ENCODE assay signal across 8 mouse cellular contexts in genomic region chr6:120188376-120189235, GRCm38 (mm10).
DNase-seq lines count a peak whose midpoint lies in the region; ATAC-seq and TF ChIP-seq lines count a peak whose summit lies in the region.

No protein-coding gene starts in this region.

- H3K27ac ChIP-seq in kidney, postnatal 0 days: no peak overlapping the region
- H3K27ac ChIP-seq in embryonic facial prominence, embryonic 15.5 days (replicated peaks): peak overlapping the region; percentile 45; the same call in 1 of the 2 replicates
- 0 out of 2 replicates have a peak overlapping the region, but pooled peaks have one; percentile 14 for H3K27ac ChIP-seq in liver, embryonic 15.5 days (replicated peaks)

- H3K27me3 ChIP-seq in kidney, postnatal 0 days (ENCODE audit: insufficient read depth, low read length): no peaks in the 10 kb centered on the region
- no peaks in the 10 kb centered on the region for H3K27me3 ChIP-seq in embryonic facial prominence, embryonic 15.5 days
- peaks cover 30% of the 10 kb centered on the region for H3K27me3 ChIP-seq in liver, embryonic 15.5 days

- peak; percentile 21; the same call in 1 of the 2 replicates for ATAC-seq in kidney, postnatal 0 days (replicated peaks; ENCODE audit: low FRiP score, low read depth)
- ATAC-seq in embryonic facial prominence, embryonic 15.5 days (ENCODE audit: insufficient number of reproducible peaks, low FRiP score, low TSS enrichment, low read depth): peak; percentile 56
- ATAC-seq in liver, embryonic 15.5 days (ENCODE audit: insufficient read depth): peak; percentile 30; the same call in 1 of the 2 replicates

- H3K4me1 ChIP-seq in kidney, postnatal 0 days (replicated peaks; ENCODE audit: insufficient read depth, low read length): peaks cover 6% of the 10 kb centered on the region
- H3K4me1 ChIP-seq in embryonic facial prominence, embryonic 15.5 days: peaks cover 36% of the 10 kb centered on the region
- peaks cover 79% of the 10 kb centered on the region for H3K4me1 ChIP-seq in liver, embryonic 15.5 days (replicated peaks)

- H3K9me3 ChIP-seq in kidney, postnatal 0 days (replicated peaks; ENCODE audit: low read length): no peaks in the 10 kb centered on the region
- no peaks in the 10 kb centered on the region for H3K9me3 ChIP-seq in embryonic facial prominence, embryonic 15.5 days (replicated peaks)
- no peaks in the 10 kb centered on the region for H3K9me3 ChIP-seq in liver, embryonic 15.5 days (replicated peaks)

- H3K9ac ChIP-seq in kidney, postnatal 0 days (ENCODE audit: low read depth, low read length): 0 out of 2 replicates have a peak overlapping the region, but pooled peaks have one; percentile 28
- no peak overlapping the region; the same call in 1 of the 2 replicates for H3K9ac ChIP-seq in embryonic facial prominence, embryonic 15.5 days
- H3K9ac ChIP-seq in liver, embryonic 15.5 days: peak overlapping the region; percentile 19; the same call in 1 of the 2 replicates

- H3K4me3 ChIP-seq in kidney, postnatal 0 days (replicated peaks; ENCODE audit: low read depth, low read length): no peak overlapping the region
- 0 out of 2 replicates have a peak overlapping the region, but pooled peaks have one; percentile 9 for H3K4me3 ChIP-seq in embryonic facial prominence, embryonic 15.5 days (replicated peaks)
- peak overlapping the region; percentile 33 for H3K4me3 ChIP-seq in liver, embryonic 15.5 days (replicated peaks)

- peak overlapping the region; percentile 49 for H3K4me2 ChIP-seq in kidney, postnatal 0 days (ENCODE audit: low read length)
- H3K4me2 ChIP-seq in embryonic facial prominence, embryonic 15.5 days (replicated peaks): peak overlapping the region; percentile 34
- H3K4me2 ChIP-seq in liver, embryonic 15.5 days: peak overlapping the region; percentile 62

- H3K36me3 ChIP-seq in kidney, postnatal 0 days (ENCODE audit: insufficient read depth, low read length): no peaks in the 10 kb centered on the region
- no peaks in the 10 kb centered on the region for H3K36me3 ChIP-seq in embryonic facial prominence, embryonic 15.5 days
- H3K36me3 ChIP-seq in liver, embryonic 15.5 days (replicated peaks): no peaks in the 10 kb centered on the region

- intact Hi-C loops in heart, postnatal 14 days (cut with DNase I): loop anchor here (5.0 kb wide), 1 partner anchor 36 kb away; no protein-coding TSS in a partner anchor
- intact Hi-C loops in left cerebral cortex, postnatal 36 days (cut with DNase I): no loop called here

- 23% methylated on average over 24 of the region's 24 CpGs for WGBS in kidney, postnatal 0 days
- 20% methylated on average over 24 of the region's 24 CpGs for WGBS in embryonic facial prominence, embryonic 15.5 days
- WGBS in liver, embryonic 15.5 days (ENCODE audit: insufficient replicate concordance): 18% methylated on average over 24 of the region's 24 CpGs

- peak; percentile 72 for DNase-seq in kidney, postnatal 0 days (ENCODE audit: low spot score)
- no peak for DNase-seq in kidney, postnatal 25 days
- peak; percentile 29 to 40 for DNase-seq in heart, postnatal 14 days
- peak; percentile 49 for DNase-seq in ovary, postnatal 14 days (ENCODE audit: low spot score)
- DNase-seq in left cerebral cortex, postnatal 36 days (ENCODE audit: low spot score in 2 of 2): no peak
- no peak for DNase-seq in cerebellum, adult 11 months

- TF ChIP-seq CTCF in kidney, postnatal 0 days (IDR thresholded peaks at IDR 0.05; ENCODE audit: low read depth): peak; percentile 45

Comparison
In these comparisons a context has a peak if more than half of its experiments do, and no peak if none do; other contexts are left out.
1. DNase-seq: peak in kidney, postnatal 0 days (single experiment), heart, postnatal 14 days (2 of 2) and ovary, postnatal 14 days (single experiment); none in kidney, postnatal 25 days (0 of 2), left cerebral cortex, postnatal 36 days (0 of 2) and cerebellum, adult 11 months (single experiment).
2. Peak in every context shown above with its lines, with median percentiles within 50 percentile points of each other: ATAC-seq and H3K4me2 ChIP-seq.